Comparison of ENCODE assay signal across 9 mouse cellular contexts in genomic region chr4:58400861-58401341, GRCm38 (mm10).
DNase-seq lines count a peak whose midpoint lies in the region; ATAC-seq lines count a peak whose summit lies in the region.
"Had no signal": no experiment of that assay in that cellular context is flagged by ENCODE, and none has a peak within 500 bp of the region (broad histone marks: within the 10 kb centered on the region; RNA-seq: fewer than 3 reads in every experiment).

No protein-coding gene starts in this region.

- peak; percentile 93 for ATAC-seq in forebrain, embryonic 16.5 days
- no peak for ATAC-seq in megakaryocyte, adult 5-6 weeks (ENCODE audit: poor library complexity, severe bottlenecking)

- H3K4me2 ChIP-seq in forebrain, embryonic 16.5 days (ENCODE audit: low read length) = no peak overlapping the region
- H3K4me2 ChIP-seq: hindbrain, embryonic 15.5 days had no signal

- no peaks in the 10 kb centered on the region for H3K36me3 ChIP-seq in forebrain, embryonic 16.5 days (ENCODE audit: control insufficient read depth, insufficient read depth)
- H3K36me3 ChIP-seq: hindbrain, embryonic 15.5 days had no signal

- peak; percentile 42 for DNase-seq in kidney, postnatal 10 days
- DNase-seq in kidney, adult 18-20 months = no peak
- DNase-seq in layer of hippocampus, adult 11-12 months (ENCODE audit: low spot score) = peak; percentile 80
- DNase-seq in lung, postnatal 14 days = peak; percentile 56
- DNase-seq in natural killer cell, adult 2 months (ENCODE audit: low spot score in 2 of 2) = no peak
- no peak for DNase-seq in T-cell, adult 2 months (ENCODE audit: low spot score)

- no peak overlapping the region for H3K4me3 ChIP-seq in forebrain, embryonic 16.5 days (replicated peaks; ENCODE audit: low read length)
- H3K4me3 ChIP-seq: hindbrain, embryonic 15.5 days had no signal

- H3K4me1 ChIP-seq in forebrain, embryonic 16.5 days (replicated peaks; ENCODE audit: control insufficient read depth, insufficient read depth, low read length) = peaks cover 7% of the 10 kb centered on the region; the same call in 1 of the 2 replicates
- H3K4me1 ChIP-seq: hindbrain, embryonic 15.5 days had no signal

- H3K9ac ChIP-seq in forebrain, embryonic 16.5 days (replicated peaks; ENCODE audit: low read depth, low read length) = no peak overlapping the region
- H3K9ac ChIP-seq: hindbrain, embryonic 15.5 days had no signal

- WGBS in forebrain, embryonic 16.5 days = 70% methylated on average over 12 of the region's 12 CpGs

- H3K27ac ChIP-seq in forebrain, embryonic 16.5 days (ENCODE audit: low read length) = no peak overlapping the region
- H3K27ac ChIP-seq: hindbrain, embryonic 15.5 days had no signal

- H3K27me3 ChIP-seq in forebrain, embryonic 16.5 days (replicated peaks; ENCODE audit: control insufficient read depth, insufficient read depth, low read length) = no peaks in the 10 kb centered on the region
- H3K27me3 ChIP-seq: hindbrain, embryonic 15.5 days had no signal

- no peaks in the 10 kb centered on the region for H3K9me3 ChIP-seq in forebrain, embryonic 16.5 days (ENCODE audit: control insufficient read depth, low read length)
- H3K9me3 ChIP-seq: hindbrain, embryonic 15.5 days had no signal

Comparison
In these comparisons a context has a peak if more than half of its experiments do, and no peak if none do; other contexts are left out.
1. DNase-seq: peak in kidney, postnatal 10 days (single experiment), layer of hippocampus, adult 11-12 months (single experiment) and lung, postnatal 14 days (single experiment); none in kidney, adult 18-20 months (single experiment), natural killer cell, adult 2 months (0 of 2) and T-cell, adult 2 months (single experiment).